ENCODE assay signal across 26 mouse cellular contexts in genomic region chr12:116273733-116274132, GRCm38 (mm10). TPM values are rescaled to one million over a fixed set of nuclear protein-coding genes. Genes with fewer than 3 reads are reported as not detected.
"Had no signal": no experiment of that assay in that cellular context is flagged by ENCODE, and none has a peak within 500 bp of the region (broad histone marks: within the 10 kb centered on the region; RNA-seq: fewer than 3 reads in every experiment).

No protein-coding gene starts in this region.

- H3K9me3 ChIP-seq: liver, embryonic 12.5 days; midbrain, embryonic 10.5 days; midbrain, embryonic 12.5 days; neural tube, embryonic 13.5 days; neural tube, embryonic 15.5 days had no signal

- H3K4me2 ChIP-seq: liver, embryonic 12.5 days; lung, embryonic 14.5 days; midbrain, embryonic 12.5 days; neural tube, embryonic 13.5 days; neural tube, embryonic 15.5 days had no signal

- H3K4me1 ChIP-seq: midbrain, embryonic 10.5 days; midbrain, embryonic 12.5 days; neural tube, embryonic 13.5 days; neural tube, embryonic 15.5 days had no signal

- H3K27ac ChIP-seq: liver, embryonic 12.5 days; liver, embryonic 14.5 days; midbrain, embryonic 10.5 days; midbrain, embryonic 12.5 days; neural tube, embryonic 13.5 days; neural tube, embryonic 15.5 days had no signal

- H3K36me3 ChIP-seq: liver, embryonic 12.5 days; midbrain, embryonic 10.5 days; midbrain, embryonic 12.5 days; neural tube, embryonic 13.5 days; neural tube, embryonic 15.5 days had no signal

- H3K27me3 ChIP-seq: liver, embryonic 12.5 days; midbrain, embryonic 12.5 days; neural tube, embryonic 13.5 days; neural tube, embryonic 15.5 days had no signal

- ATAC-seq: liver, embryonic 12.5 days; midbrain, embryonic 16.5 days had no signal

- H3K9ac ChIP-seq: liver, embryonic 12.5 days; liver, embryonic 14.5 days; lung, embryonic 14.5 days; midbrain, embryonic 12.5 days; neural tube, embryonic 13.5 days; neural tube, embryonic 15.5 days had no signal

- DNase-seq: lung, embryonic 14.5 days; lung, postnatal 4 days; midbrain, embryonic 14.5 days; retina, postnatal 1 day; right cerebral cortex, adult 18-20 months; right cerebral cortex, postnatal 25 days; right cerebral cortex, postnatal 4 days; spleen, adult 18-20 months; thymus, adult 2 months; thymus, postnatal 25 days; thymus, postnatal 4 days had no signal

- H3K4me3 ChIP-seq: liver, embryonic 12.5 days; midbrain, embryonic 10.5 days; midbrain, embryonic 12.5 days; myocyte; neural tube, embryonic 13.5 days; neural tube, embryonic 15.5 days had no signal

RNA-seq across cellular contexts. Expression of gene Gm11027, which starts 1.5 kb away (rescaled TPM):
- polyA plus RNA-seq: liver, embryonic 12.5 days; liver, embryonic 14.5 days; liver, embryonic 16.5 days; lung, embryonic 14.5 days; midbrain, embryonic 10.5 days; midbrain, embryonic 12.5 days; midbrain, embryonic 14.5 days; midbrain, embryonic 16.5 days; myocyte; neural tube, embryonic 11.5 days; neural tube, embryonic 13.5 days; neural tube, embryonic 15.5 days; small intestine, adult 2 months; stomach, embryonic 14.5 days; stomach, embryonic 16.5 days; testis, adult 2 months; thymus, adult 2 months; urinary bladder, adult 2 months had no signal
